Mouse (Mus musculus) mature B cell (primary cell): ENCODE measurements around the gene 4921511M17Rik.
"Not testable (repeated sequence)": the region's sequence is repeated elsewhere in the genome, so short reads cannot be mapped to it uniquely, and the experiment has no call there.

Source experiments
- in situ Hi-C: fragments of 300-500 bp; cut with MboI; formaldehyde crosslinking; loops from 2 replicates; pipeline ENCODE4 v1.14.3; 2019

Gene 4921511M17Rik

DNA sequence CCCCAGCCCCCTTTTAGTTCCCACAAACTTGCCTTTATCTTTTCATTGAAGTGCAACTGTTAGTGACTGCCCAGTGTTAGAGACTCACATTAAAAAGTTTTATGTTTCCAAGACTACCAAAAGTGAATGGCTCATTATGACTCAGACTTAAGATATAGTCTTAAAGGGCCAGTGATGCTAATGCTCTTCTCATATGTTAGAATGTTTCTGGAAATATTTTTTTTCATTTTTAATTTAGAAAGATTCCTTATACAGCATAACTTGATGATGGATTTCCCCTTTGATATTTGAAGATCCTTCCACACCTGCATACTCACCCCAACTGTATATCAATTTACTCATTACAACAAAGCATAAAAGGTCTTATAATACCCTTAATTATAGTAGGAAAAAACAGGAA, at the start of gene 4921511M17Rik:
Gene 4921511M17Rik (minus strand): TSS at position 101 of the 400 bp plus-strand sequence.
- in situ Hi-C loops: not testable (repeated sequence)

DNA sequence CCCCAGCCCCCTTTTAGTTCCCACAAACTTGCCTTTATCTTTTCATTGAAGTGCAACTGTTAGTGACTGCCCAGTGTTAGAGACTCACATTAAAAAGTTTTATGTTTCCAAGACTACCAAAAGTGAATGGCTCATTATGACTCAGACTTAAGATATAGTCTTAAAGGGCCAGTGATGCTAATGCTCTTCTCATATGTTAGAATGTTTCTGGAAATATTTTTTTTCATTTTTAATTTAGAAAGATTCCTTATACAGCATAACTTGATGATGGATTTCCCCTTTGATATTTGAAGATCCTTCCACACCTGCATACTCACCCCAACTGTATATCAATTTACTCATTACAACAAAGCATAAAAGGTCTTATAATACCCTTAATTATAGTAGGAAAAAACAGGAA, 21.3 kb upstream of the 4921511M17Rik start, which contains the start of gene Gm10057:
Gene Gm10057 (minus strand): TSS at position 101 of the 400 bp plus-strand sequence.
- in situ Hi-C loops: not testable (repeated sequence)

GRCm38 (mm10) chrX:154012540-154012939, 21.1 kb downstream of the 4921511M17Rik start, which contains the start of gene Samt1:
Gene Samt1 (minus strand): TSS chrX:154012640.
- in situ Hi-C loops: not testable (repeated sequence)

DNA sequence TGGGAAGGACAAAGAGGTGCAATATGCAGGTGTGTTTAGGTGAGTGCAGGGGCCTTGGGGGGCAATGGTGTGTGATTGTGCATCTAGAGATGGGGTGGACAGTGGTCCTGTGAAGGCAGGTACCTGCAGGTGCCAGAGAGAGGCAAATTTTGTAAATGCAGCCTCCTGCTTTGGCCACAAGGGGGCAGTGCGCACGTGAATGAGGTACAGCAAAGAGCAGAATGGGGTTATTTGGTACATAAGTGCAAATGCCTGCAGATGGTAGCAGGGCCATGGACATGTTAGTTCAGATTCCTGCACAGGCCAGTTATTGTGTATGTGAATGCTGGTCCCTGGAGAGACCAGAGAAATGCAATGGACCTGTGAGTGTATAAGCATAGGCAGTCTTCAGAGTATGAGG, 56.7 kb downstream of the 4921511M17Rik start:
- in situ Hi-C loops: not testable (repeated sequence)

GRCm38 (mm10) chrX:153976467-153976866, 57.2 kb downstream of the 4921511M17Rik start:
- in situ Hi-C loops: not testable (repeated sequence)

GRCm38 (mm10) chrX:153974450-153974849, 59.2 kb downstream of the 4921511M17Rik start:
- in situ Hi-C loops: no loop called here
